Mouse (Mus musculus) limb, embryonic 15.5 days (tissue): ENCODE measurements around the gene Trpc3. TPM values are rescaled to one million over a fixed set of nuclear protein-coding genes. Genes with fewer than 3 reads are reported as not detected.

ENCODE experiments used
- ATAC-seq: fragments of 200-750 bp; cut with Nextera tagmentation; 2 replicates; pipeline ENCODE4 v1.8.0; 2017; ENCODE audit warnings: low read depth, moderate TSS enrichment; ENCODE audit not compliant: insufficient number of reproducible peaks, low FRiP score, low TSS enrichment
- H3K27ac ChIP-seq: fragments of 300-500 bp; sonication (generic); 2 replicates; pipeline ENCODE4 v1.5.1; 2015; ENCODE audit warnings: moderate library complexity, mild to moderate bottlenecking, inconsistent platforms
- H3K27me3 ChIP-seq: fragments of 300-500 bp; sonication (generic); 2 replicates; pipeline ENCODE4 v1.6.1; 2015; ENCODE audit warnings: inconsistent platforms
- H3K36me3 ChIP-seq: fragments of 300-500 bp; sonication (generic); 2 replicates; pipeline ENCODE4 v1.6.1; 2015; ENCODE audit warnings: inconsistent platforms
- H3K4me1 ChIP-seq: fragments of 300-500 bp; sonication (generic); 2 replicates; pipeline ENCODE4 v1.6.1; 2015; ENCODE audit warnings: inconsistent platforms
- H3K4me2 ChIP-seq: fragments of 300-500 bp; sonication (generic); 2 replicates; pipeline ENCODE4 v1.6.1; 2015; ENCODE audit warnings: mild to moderate bottlenecking, inconsistent platforms
- H3K4me3 ChIP-seq: fragments of 300-500 bp; sonication (generic); 2 replicates; pipeline ENCODE4 v1.5.1; 2015; ENCODE audit warnings: mild to moderate bottlenecking, inconsistent platforms
- H3K9ac ChIP-seq: fragments of 300-500 bp; sonication (generic); 2 replicates; pipeline ENCODE4 v1.6.1; 2015; ENCODE audit warnings: inconsistent platforms
- H3K9me3 ChIP-seq: fragments of 300-500 bp; sonication (generic); 2 replicates; pipeline ENCODE4 v1.6.1; 2016; ENCODE audit warnings: inconsistent platforms
- WGBS: fragments of 180-500 bp; shearing (Covaris S2); methylation state at CpG from one replicate; pipeline ENCODE4 v1.1.7; 2015; 5-methylcytosine and 5-hydroxymethylcytosine counted together
- polyA plus RNA-seq: library from polyadenylated mRNA; unstranded; fragments of >200 nt; fragmentation: Nextera tagmentation; extraction: Ambion mirVana; gene quantifications from 2 replicates; pipeline ENCODE4 v1.2.1, GENCODE M21; 2015

Gene Trpc3
- polyA plus RNA-seq, 1 experiment from 2014 or later, result 2.5 TPM

GRCm38 (mm10) chr3:36571827-36572378 is 118.1 kb downstream of the Trpc3 start, which contains the start of gene Ccna2:
Gene Ccna2, minus strand, starts transcription at chr3:36572150.
- 0% methylated on average over 60 of the region's 60 CpGs for WGBS
- no peaks in the 10 kb centered on the region for H3K9me3 ChIP-seq
- H3K4me2 ChIP-seq, result peak within 1 kb of the TSS; percentile 96
- H3K9ac ChIP-seq, result peak within 1 kb of the TSS; percentile 71
- peak within 1 kb of the TSS; percentile 78 for H3K4me3 ChIP-seq
- H3K4me1 ChIP-seq, result peaks cover 28% of the 10 kb centered on the region
- H3K36me3 ChIP-seq, result peaks cover 31% of the 10 kb centered on the region
- ATAC-seq, result peak; percentile 100
- H3K27ac ChIP-seq, result peak within 1 kb of the TSS; percentile 76
- H3K27me3 ChIP-seq, result no peaks in the 10 kb centered on the region

GRCm38 (mm10) chr3:36571361-36571826 is 118.6 kb downstream of the Trpc3 start:
- no peaks in the 10 kb centered on the region for H3K27me3 ChIP-seq
- 0 out of 2 replicates have a peak, but pooled peaks have one; percentile 10 for ATAC-seq
- H3K9me3 ChIP-seq, result no peaks in the 10 kb centered on the region
- peak overlapping the region; percentile 78 for H3K4me3 ChIP-seq
- WGBS, result under 1% methylated on average over 46 of the region's 46 CpGs
- peak overlapping the region; percentile 96 for H3K4me2 ChIP-seq
- H3K27ac ChIP-seq, result peak overlapping the region; percentile 76
- H3K9ac ChIP-seq, result peak overlapping the region; percentile 71
- H3K4me1 ChIP-seq, result peaks cover 28% of the 10 kb centered on the region
- H3K36me3 ChIP-seq, result peaks cover 36% of the 10 kb centered on the region

Other genes with a start within 250 kb of the Trpc3 start
- 540 and 661 TPM in 2 replicates for gene Anxa5, start 214.3 kb downstream of the Trpc3 start, polyA plus RNA-seq
- gene 1810062G17Rik, start 214.2 kb downstream of the Trpc3 start, polyA plus RNA-seq, result 2.2 and 2.4 TPM in 2 replicates
- gene Gm11549, start 168.4 kb downstream of the Trpc3 start, polyA plus RNA-seq, result 0.06 TPM in 1 of 2 replicates, not detected in the other
- 52.3 and 55.8 TPM in 2 replicates for gene Exosc9, start 137.6 kb downstream of the Trpc3 start, polyA plus RNA-seq
- gene Ccna2, start 118.0 kb downstream of the Trpc3 start, polyA plus RNA-seq, result 130 and 132 TPM in 2 replicates
- gene Bbs7, start 76.7 kb downstream of the Trpc3 start, polyA plus RNA-seq, result 14.0 and 15.1 TPM in 2 replicates
- gene 4932438A13Rik, start 172.9 kb upstream of the Trpc3 start, polyA plus RNA-seq, result 48.7 and 52.1 TPM in 2 replicates